In the genomic region with DNA sequence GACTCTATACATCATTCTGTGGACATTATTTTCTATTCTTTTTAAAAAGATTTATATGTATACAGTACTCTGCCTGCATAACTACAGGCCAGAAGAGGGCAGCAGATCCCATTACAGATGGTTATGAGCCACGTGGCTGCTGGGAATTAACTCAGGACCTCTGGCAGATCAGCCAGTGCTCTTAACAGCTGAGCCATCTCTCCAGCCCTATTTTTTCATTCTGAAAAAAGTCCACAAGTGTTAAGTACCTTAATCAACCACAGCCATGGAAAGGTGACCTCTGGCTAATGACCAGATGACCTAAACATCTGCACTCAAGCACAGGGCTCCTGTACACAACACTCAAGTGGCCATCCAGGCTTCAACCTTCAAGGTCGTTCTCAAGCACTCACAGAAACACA, we compare ENCODE assay signal across 10 mouse cellular contexts. TPM values are rescaled to one million over a fixed set of nuclear protein-coding genes. Genes with fewer than 3 reads are reported as not detected.
DNase-seq lines count a peak whose midpoint lies in the region; ATAC-seq and TF ChIP-seq lines count a peak whose summit lies in the region.
"Had no signal": no experiment of that assay in that cellular context is flagged by ENCODE, and none has a peak within 500 bp of the region (broad histone marks: within the 10 kb centered on the region; RNA-seq: fewer than 3 reads in every experiment).

No protein-coding gene starts in this region.

- ATAC-seq in hindbrain, embryonic 13.5 days (ENCODE audit: low FRiP score) = no peak
- no peak; the same call in 1 of the 2 replicates for ATAC-seq in liver, embryonic 12.5 days
- ATAC-seq in inflammation-experienced regulatory T-cells, adult 6 months = no peak
- no peak for ATAC-seq in monocyte, adult 5-6 weeks (replicated peaks; ENCODE audit: insufficient number of reproducible peaks, low FRiP score, low TSS enrichment, poor library complexity, severe bottlenecking)

- no peaks in the 10 kb centered on the region for H3K9me3 ChIP-seq in hindbrain, embryonic 10.5 days
- H3K9me3 ChIP-seq in hindbrain, embryonic 13.5 days = no peaks in the 10 kb centered on the region
- no peaks in the 10 kb centered on the region for H3K9me3 ChIP-seq in ES-Bruce4 (replicated peaks; ENCODE audit: control insufficient read depth, insufficient read depth, low read length, poor library complexity, severe bottlenecking)
- H3K9me3 ChIP-seq in liver, embryonic 12.5 days (replicated peaks) = no peaks in the 10 kb centered on the region
- H3K9me3 ChIP-seq: limb, embryonic 12.5 days; stomach, embryonic 15.5 days had no signal

- H3K27me3 ChIP-seq in hindbrain, embryonic 10.5 days (ENCODE audit: insufficient read depth, poor library complexity, severe bottlenecking) = no peaks in the 10 kb centered on the region
- no peaks in the 10 kb centered on the region for H3K27me3 ChIP-seq in hindbrain, embryonic 13.5 days
- no peaks in the 10 kb centered on the region for H3K27me3 ChIP-seq in ES-Bruce4 (ENCODE audit: control insufficient read depth, insufficient read depth, low read length, poor library complexity, severe bottlenecking)
- H3K27me3 ChIP-seq in liver, embryonic 12.5 days (replicated peaks) = no peaks in the 10 kb centered on the region
- H3K27me3 ChIP-seq: limb, embryonic 12.5 days; stomach, embryonic 15.5 days had no signal

- DNase-seq in hindbrain, embryonic 10.5 days (ENCODE audit: low spot score) = peak; percentile 30
- peak; percentile 49 for DNase-seq in embryo, embryonic 9.5 days (ENCODE audit: extremely low spot score)
- no peak for DNase-seq in right cerebral cortex, postnatal 4 days

- no peak overlapping the region for H3K4me3 ChIP-seq in hindbrain, embryonic 10.5 days
- no peak overlapping the region for H3K4me3 ChIP-seq in hindbrain, embryonic 13.5 days
- H3K4me3 ChIP-seq in ES-Bruce4 (ENCODE audit: low read depth, low read length) = no peak overlapping the region
- no peak overlapping the region for H3K4me3 ChIP-seq in liver, embryonic 12.5 days
- H3K4me3 ChIP-seq: limb, embryonic 12.5 days; stomach, embryonic 15.5 days had no signal

- H3K36me3 ChIP-seq in hindbrain, embryonic 10.5 days = peaks cover 66% of the 10 kb centered on the region
- peaks cover 59% of the 10 kb centered on the region for H3K36me3 ChIP-seq in hindbrain, embryonic 13.5 days
- peaks cover 55% of the 10 kb centered on the region for H3K36me3 ChIP-seq in ES-Bruce4 (ENCODE audit: control insufficient read depth, insufficient read depth, low read length, poor library complexity, severe bottlenecking)
- H3K36me3 ChIP-seq in liver, embryonic 12.5 days = peaks cover 65% of the 10 kb centered on the region

- TF ChIP-seq EP300 in ES-Bruce4 (IDR thresholded peaks at IDR 0.05; ENCODE audit: insufficient read depth, low read depth, low read length) = no peak

- WGBS in hindbrain, embryonic 10.5 days = 51% methylated on average over 2 of the region's 2 CpGs
- 50% methylated on average over 2 of the region's 2 CpGs for WGBS in hindbrain, embryonic 13.5 days
- 43% methylated on average over 2 of the region's 2 CpGs for WGBS in liver, embryonic 12.5 days (ENCODE audit: insufficient replicate concordance)

- H3K4me1 ChIP-seq in hindbrain, embryonic 10.5 days (replicated peaks) = peaks cover 29% of the 10 kb centered on the region
- H3K4me1 ChIP-seq in hindbrain, embryonic 13.5 days (replicated peaks) = peaks cover 22% of the 10 kb centered on the region
- no peaks in the 10 kb centered on the region for H3K4me1 ChIP-seq in ES-Bruce4 (ENCODE audit: control insufficient read depth, insufficient read depth, low read length)
- H3K4me1 ChIP-seq in liver, embryonic 12.5 days = peaks cover 37% of the 10 kb centered on the region

- H3K9ac ChIP-seq in hindbrain, embryonic 13.5 days = no peak overlapping the region
- H3K9ac ChIP-seq in ES-Bruce4 (ENCODE audit: low read depth, poor library complexity, severe bottlenecking) = 0 out of 2 replicates have a peak overlapping the region, but pooled peaks have one; percentile 3
- no peak overlapping the region for H3K9ac ChIP-seq in liver, embryonic 12.5 days
- H3K9ac ChIP-seq: limb, embryonic 12.5 days; stomach, embryonic 15.5 days had no signal

- no peak overlapping the region for H3K27ac ChIP-seq in hindbrain, embryonic 10.5 days
- no peak overlapping the region for H3K27ac ChIP-seq in hindbrain, embryonic 13.5 days
- peak overlapping the region; percentile 82 for H3K27ac ChIP-seq in ES-Bruce4 (ENCODE audit: insufficient read depth, low read length)
- H3K27ac ChIP-seq in liver, embryonic 12.5 days = peak overlapping the region; percentile 29; the same call in 1 of the 2 replicates
- H3K27ac ChIP-seq: stomach, embryonic 15.5 days had no signal

- no peak for TF ChIP-seq POLR2A in ES-Bruce4 (IDR thresholded peaks at IDR 0.05; ENCODE audit: insufficient read depth, low read length)

- TF ChIP-seq CTCF in ES-Bruce4 (IDR thresholded peaks at IDR 0.05; ENCODE audit: low read depth, low read length) = peak; percentile 22

- no peak overlapping the region for H3K4me2 ChIP-seq in hindbrain, embryonic 13.5 days
- no peak overlapping the region for H3K4me2 ChIP-seq in liver, embryonic 12.5 days
- H3K4me2 ChIP-seq: limb, embryonic 12.5 days; stomach, embryonic 15.5 days had no signal

RNA-seq across cellular contexts. Expression of a gene that starts 1.4 kb away (rescaled TPM):
- 0.37 and 0.80 TPM in 2 replicates for polyA plus RNA-seq in hindbrain, embryonic 10.5 days (2016; fragmentation: Nextera tagmentation; extraction: Ambion mirVana)
- 0.68 and 0.79 TPM in 2 replicates for polyA plus RNA-seq in hindbrain, embryonic 13.5 days (2015; fragmentation: Nextera tagmentation; extraction: Ambion mirVana)
- polyA plus RNA-seq in ES-Bruce4 (2011; ENCODE audit: insufficient read depth, insufficient read length, low read depth, missing spikeins) = 0.99 TPM in 1 of 2 replicates, not detected in the other
- polyA plus RNA-seq in liver, embryonic 12.5 days (2016; fragmentation: Nextera tagmentation; extraction: Ambion mirVana) = not detected in 2 replicates
- under 1 TPM in 1 of 3 experiments, not detected in 2; 0.56 TPM for polyA plus RNA-seq in inflammation-experienced regulatory T-cells, adult 6 months (2017; shearing (Covaris generic))
- not detected in 3 replicates for total RNA-seq in monocyte, adult 5-6 weeks (2017)
- polyA plus RNA-seq: limb, embryonic 12.5 days had no signal

RNA-seq across cellular contexts. Expression of a gene that starts 5.1 kb away (rescaled TPM):
- polyA plus RNA-seq in hindbrain, embryonic 10.5 days (2016; fragmentation: Nextera tagmentation; extraction: Ambion mirVana) = 381 and 439 TPM in 2 replicates
- polyA plus RNA-seq in hindbrain, embryonic 13.5 days (2015; fragmentation: Nextera tagmentation; extraction: Ambion mirVana) = 369 and 380 TPM in 2 replicates
- 777 and 842 TPM in 2 replicates for polyA plus RNA-seq in ES-Bruce4 (2011; ENCODE audit: insufficient read depth, insufficient read length, low read depth, missing spikeins)
- polyA plus RNA-seq in liver, embryonic 12.5 days (2016; fragmentation: Nextera tagmentation; extraction: Ambion mirVana) = 462 and 473 TPM in 2 replicates
- 1,000 to 10,000 TPM in 2 of 3 experiments, 100 to 1,000 TPM in 1; 686 to 1,148 (median 1,072) TPM for polyA plus RNA-seq in inflammation-experienced regulatory T-cells, adult 6 months (2017; shearing (Covaris generic))
- total RNA-seq in monocyte, adult 5-6 weeks (2017) = 1,225 to 1,795 TPM (median 1,736 TPM) in 3 replicates

RNA-seq across cellular contexts. Expression of a gene that starts 10.8 kb away (rescaled TPM):
- 19.4 and 20.6 TPM in 2 replicates for polyA plus RNA-seq in hindbrain, embryonic 10.5 days (2016; fragmentation: Nextera tagmentation; extraction: Ambion mirVana)
- 17.6 and 18.3 TPM in 2 replicates for polyA plus RNA-seq in hindbrain, embryonic 13.5 days (2015; fragmentation: Nextera tagmentation; extraction: Ambion mirVana)
- 14.5 and 16.9 TPM in 2 replicates for polyA plus RNA-seq in ES-Bruce4 (2011; ENCODE audit: insufficient read depth, insufficient read length, low read depth, missing spikeins)
- polyA plus RNA-seq in liver, embryonic 12.5 days (2016; fragmentation: Nextera tagmentation; extraction: Ambion mirVana) = 10.7 and 10.9 TPM in 2 replicates
- polyA plus RNA-seq in inflammation-experienced regulatory T-cells, adult 6 months (2017; shearing (Covaris generic)) = 10 to 100 TPM; 23.0 to 28.1 (median 23.0) TPM
- total RNA-seq in monocyte, adult 5-6 weeks (2017) = 42.0 to 49.3 TPM (median 43.5 TPM) in 3 replicates

RNA-seq across cellular contexts. Expression of a gene that starts 21.7 kb away (rescaled TPM):
- polyA plus RNA-seq in hindbrain, embryonic 10.5 days (2016; fragmentation: Nextera tagmentation; extraction: Ambion mirVana) = 77.7 and 90.1 TPM in 2 replicates
- polyA plus RNA-seq in hindbrain, embryonic 13.5 days (2015; fragmentation: Nextera tagmentation; extraction: Ambion mirVana) = 131 and 137 TPM in 2 replicates
- 228 and 231 TPM in 2 replicates for polyA plus RNA-seq in ES-Bruce4 (2011; ENCODE audit: insufficient read depth, insufficient read length, low read depth, missing spikeins)
- 36.9 and 37.6 TPM in 2 replicates for polyA plus RNA-seq in liver, embryonic 12.5 days (2016; fragmentation: Nextera tagmentation; extraction: Ambion mirVana)
- 10 to 100 TPM; 38.6 to 64.7 (median 40.7) TPM for polyA plus RNA-seq in inflammation-experienced regulatory T-cells, adult 6 months (2017; shearing (Covaris generic))
- 199 to 392 TPM (median 246 TPM) in 3 replicates for total RNA-seq in monocyte, adult 5-6 weeks (2017)

RNA-seq across cellular contexts. Expression of a gene that starts 32.6 kb away (rescaled TPM):
- polyA plus RNA-seq in hindbrain, embryonic 10.5 days (2016; fragmentation: Nextera tagmentation; extraction: Ambion mirVana) = 1.8 and 2.0 TPM in 2 replicates
- 4.3 and 4.7 TPM in 2 replicates for polyA plus RNA-seq in hindbrain, embryonic 13.5 days (2015; fragmentation: Nextera tagmentation; extraction: Ambion mirVana)
- 35.0 and 36.6 TPM in 2 replicates for polyA plus RNA-seq in ES-Bruce4 (2011; ENCODE audit: insufficient read depth, insufficient read length, low read depth, missing spikeins)
- 0.92 and 1.1 TPM in 2 replicates for polyA plus RNA-seq in liver, embryonic 12.5 days (2016; fragmentation: Nextera tagmentation; extraction: Ambion mirVana)
- polyA plus RNA-seq in inflammation-experienced regulatory T-cells, adult 6 months (2017; shearing (Covaris generic)) = 1 to 10 TPM; 2.4 to 2.9 (median 2.6) TPM
- total RNA-seq in monocyte, adult 5-6 weeks (2017) = 22.1 to 35.2 TPM (median 28.7 TPM) in 3 replicates

Comparison
In these comparisons a context has a peak if more than half of its experiments do, and no peak if none do; other contexts are left out.
1. H3K27ac ChIP-seq: peak in ES-Bruce4 (single experiment) and liver, embryonic 12.5 days (single experiment); none in hindbrain, embryonic 10.5 days (single experiment) and hindbrain, embryonic 13.5 days (single experiment).